Mouse (Mus musculus) stomach, postnatal 0 days (tissue): ENCODE data around the gene Cpxm2.

Source experiments
- CTCF ChIP-seq: IDR thresholded peaks from 2 replicates; pipeline ENCODE4 v1.5.1; 2016; ENCODE audit warnings: antibody characterized with exemption, low read depth, mild to moderate bottlenecking, moderate library complexity
- EP300 ChIP-seq: optimal IDR thresholded peaks from 2 replicates; pipeline ENCODE3; 2016; ENCODE audit warnings: antibody characterized with exemption

DNA sequence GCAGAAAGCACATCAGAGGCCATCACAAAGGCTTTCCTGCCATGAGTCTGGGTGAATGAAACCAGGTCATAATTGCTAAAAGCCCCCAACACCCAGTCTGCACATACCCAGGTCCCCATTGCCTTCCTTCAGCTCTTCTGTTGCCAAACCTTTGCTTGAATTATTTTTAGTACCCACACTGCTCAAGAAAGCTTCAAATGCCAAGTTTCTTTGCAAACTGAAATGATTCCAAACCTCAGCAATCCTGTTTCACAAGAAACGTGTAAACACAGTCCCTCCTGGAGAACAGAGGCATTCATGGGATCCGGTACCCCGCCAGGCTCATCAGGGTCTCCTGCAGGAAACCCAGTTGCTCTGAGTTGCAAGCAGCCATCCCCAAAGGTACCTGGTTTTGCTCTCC lies 161.7 kb downstream of the Cpxm2 start:
- TF ChIP-seq CTCF (no peak), EP300 (no peak)
